Mouse (Mus musculus) testis, adult 10 weeks (tissue): ENCODE measurements around the gene Krt27. TPM values are rescaled to one million over a fixed set of nuclear protein-coding genes. Genes with fewer than 3 reads are reported as not detected.

Experiments used
- polyA plus RNA-seq: library from polyadenylated mRNA; stranded (reverse); fragments of 350-450 nt; fragmentation: Illumina TruSeq; extraction: RNeasy Lipid Tissue Mini Kit (QIAGEN cat#74804); gene quantifications from one replicate; pipeline ENCODE4 v1.2.3, GENCODE M21; 2014; ENCODE audit warnings: low read depth, low replicate concordance

Krt27 gene
- polyA plus RNA-seq, result not detected

DNA sequence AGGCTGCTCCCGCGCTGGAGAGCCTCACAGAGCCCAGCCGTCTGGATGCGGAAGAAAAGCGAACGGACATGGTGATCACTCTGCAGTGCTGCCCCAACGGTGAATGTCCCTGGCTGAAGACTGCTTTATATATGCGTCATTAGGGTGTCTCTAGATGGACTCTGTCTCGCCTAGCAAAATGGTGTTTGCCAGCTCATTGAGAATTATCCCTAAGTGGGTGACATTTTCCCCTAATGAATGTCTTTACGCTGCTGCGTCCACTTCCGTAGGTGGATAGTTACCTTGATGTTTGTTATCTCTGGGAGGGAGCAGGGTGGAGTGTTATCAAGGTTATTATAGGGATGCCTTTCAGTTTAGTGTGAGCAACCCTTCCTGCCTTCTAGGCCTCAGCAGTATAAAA, at the start of gene Krt27:
Gene Krt27 (minus strand): TSS at position 101 of the 400 bp plus-strand sequence.

DNA sequence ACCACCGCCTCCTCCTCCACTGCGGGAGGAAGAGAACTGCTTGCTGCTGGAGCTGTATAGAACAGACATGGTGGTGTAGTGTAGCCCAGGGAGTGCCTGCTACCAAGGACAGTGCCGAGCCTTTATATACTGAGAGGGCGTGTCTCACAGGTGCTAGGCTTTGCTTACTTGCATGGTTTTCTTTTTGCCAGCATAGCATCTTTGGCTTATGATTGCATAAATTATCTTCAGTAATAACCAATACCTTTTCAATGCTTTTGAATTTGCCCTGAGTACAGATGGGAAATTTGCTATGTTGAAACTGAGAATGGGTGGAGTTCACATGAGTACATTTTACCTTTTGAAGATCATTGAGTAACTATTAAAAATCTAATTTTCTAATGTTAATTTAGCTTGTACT, 38.4 kb upstream of the Krt27 start, which contains the start of gene Krt10:
Gene Krt10 (minus strand): TSS at position 101 of the 400 bp plus-strand sequence.

DNA sequence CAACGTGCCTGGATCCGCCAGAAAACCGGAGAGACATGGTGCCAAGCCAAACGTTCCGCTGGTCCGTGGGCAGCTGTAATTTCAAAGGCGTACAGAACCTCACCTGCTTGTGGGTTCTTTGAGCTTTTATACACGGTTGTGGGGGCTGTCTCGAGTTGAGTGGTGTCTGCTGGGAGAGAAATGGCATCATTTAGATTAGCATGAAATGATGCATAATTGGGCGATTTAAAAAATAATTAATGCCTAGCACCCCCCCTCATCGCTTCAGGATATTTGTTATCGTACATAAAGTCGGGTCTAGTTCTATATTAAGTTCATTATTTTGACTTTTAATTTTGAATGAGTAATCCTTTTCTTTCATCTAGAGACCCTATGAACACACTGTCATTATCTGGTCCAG, 23.9 kb upstream of the Krt27 start, which contains the start of gene Krt28:
Gene Krt28 (minus strand): TSS at position 101 of the 400 bp plus-strand sequence.

DNA sequence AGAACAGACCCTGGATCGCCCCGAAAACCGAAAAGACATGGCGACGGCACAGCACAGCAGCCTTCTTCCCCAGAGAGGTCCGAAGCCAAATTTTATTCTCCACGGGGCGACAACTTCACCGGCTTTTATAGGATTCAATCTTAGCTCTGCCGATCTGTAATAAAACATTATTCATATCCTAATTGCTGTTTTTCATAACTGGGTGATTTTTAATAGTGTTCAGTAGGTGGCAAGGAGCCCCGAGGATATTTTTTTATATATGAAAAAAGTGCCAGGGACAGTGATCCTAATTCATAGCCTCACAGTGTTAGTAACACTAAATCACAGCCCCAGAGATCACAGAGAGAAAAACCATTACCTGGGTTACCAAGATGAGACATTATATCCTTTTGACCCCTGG, 13.0 kb downstream of the Krt27 start, which contains the start of gene Krt26:
Gene Krt26 (minus strand): TSS at position 101 of the 400 bp plus-strand sequence.

DNA sequence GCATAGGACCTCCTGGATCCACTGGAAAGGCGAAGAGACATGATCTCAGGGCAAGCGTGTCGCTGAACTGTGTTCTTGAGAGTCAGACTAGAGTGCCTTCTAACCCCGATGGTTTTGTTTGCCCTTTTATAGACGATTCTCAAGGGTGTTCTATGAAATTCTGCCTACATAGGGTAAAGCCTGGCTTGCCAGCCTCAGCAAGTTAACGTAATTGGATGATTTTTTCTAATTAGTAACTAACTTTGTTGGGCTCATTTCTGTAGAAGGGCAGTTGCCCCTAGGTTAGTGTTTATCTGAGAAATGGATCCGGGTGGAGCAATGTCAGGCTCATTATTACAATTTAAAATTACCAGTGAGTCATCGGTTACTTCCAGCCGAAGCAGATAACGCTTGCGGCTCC, 28.1 kb downstream of the Krt27 start, which contains the start of gene Krt25:
Gene Krt25 (minus strand): TSS at position 101 of the 400 bp plus-strand sequence.

Other genes starting within 250 kb of the Krt27 start
- 0.83 TPM for gene Ccr7, start 196.0 kb downstream of the Krt27 start, polyA plus RNA-seq
- 147 TPM for gene Smarce1, start 120.1 kb downstream of the Krt27 start, polyA plus RNA-seq
- gene Krt222, start 107.0 kb downstream of the Krt27 start, polyA plus RNA-seq, result 0.32 TPM
- not detected for gene Krt24, start 65.8 kb downstream of the Krt27 start, polyA plus RNA-seq
- not detected for gene Krt25, start 28.2 kb downstream of the Krt27 start, polyA plus RNA-seq
- gene Krt26, start 13.1 kb downstream of the Krt27 start, polyA plus RNA-seq, result 0.25 TPM
- gene Krt28, start 23.8 kb upstream of the Krt27 start, polyA plus RNA-seq, result not detected
- gene Krt10, start 38.3 kb upstream of the Krt27 start, polyA plus RNA-seq, result 9.5 TPM
- not detected for gene Krt12, start 71.2 kb upstream of the Krt27 start, polyA plus RNA-seq
- gene Krt20, start 87.0 kb upstream of the Krt27 start, polyA plus RNA-seq, result 0.31 TPM
- gene Krt23, start 142.0 kb upstream of the Krt27 start, polyA plus RNA-seq, result 0.35 TPM
- gene Krt39, start 170.2 kb upstream of the Krt27 start, polyA plus RNA-seq, result not detected
- gene Krt40, start 192.1 kb upstream of the Krt27 start, polyA plus RNA-seq, result not detected
- gene Krtap3-3, start 199.8 kb upstream of the Krt27 start, polyA plus RNA-seq, result not detected
- not detected for gene Krtap3-2, start 205.7 kb upstream of the Krt27 start, polyA plus RNA-seq
- gene Gm11939, start 208.4 kb upstream of the Krt27 start, polyA plus RNA-seq, result not detected
- gene Krtap3-1, start 215.5 kb upstream of the Krt27 start, polyA plus RNA-seq, result not detected
- not detected for gene Krtap1-5, start 229.9 kb upstream of the Krt27 start, polyA plus RNA-seq
- not detected for gene Krtap1-4, start 232.6 kb upstream of the Krt27 start, polyA plus RNA-seq
- gene Krtap1-3, start 240.2 kb upstream of the Krt27 start, polyA plus RNA-seq, result not detected
- gene Krtap9-3, start 247.0 kb upstream of the Krt27 start, polyA plus RNA-seq, result not detected